Mouse (Mus musculus) G1E (cell line): ENCODE results near the gene Ppm1e.

Source experiments
- CTCF ChIP-seq: IDR thresholded peaks from 2 replicates; pipeline ENCODE4 v1.5.1; 2012; ENCODE audit warnings: low read depth, low read length, inconsistent platforms, mixed read lengths
- GATA1 ChIP-seq: IDR thresholded peaks from 2 replicates; pipeline ENCODE4 v1.6.1; 2012; ENCODE audit warnings: borderline replicate concordance, low read length, inconsistent platforms, mixed read lengths
- GATA2 ChIP-seq: IDR thresholded peaks from 2 replicates; pipeline ENCODE4 v1.6.1; 2012; ENCODE audit warnings: low read depth, low read length, inconsistent platforms, borderline replicate concordance
- POLR2AphosphoS5 ChIP-seq: IDR thresholded peaks from 2 replicates; pipeline ENCODE4 v1.6.1; 2012; ENCODE audit warnings: low read depth, low read length, inconsistent platforms; ENCODE audit not compliant: insufficient replicate concordance

- no peak for TF ChIP-seq CTCF
- TF ChIP-seq POLR2AphosphoS5: no peak
- TF ChIP-seq GATA2: no peak
- no peak for TF ChIP-seq GATA1
Measured at GRCm38 (mm10) chr11:87253294-87253693, 105.5 kb downstream of the Ppm1e start.
